Mouse (Mus musculus) heart, adult 10 weeks (tissue): ENCODE data around the gene Ntn4. TPM values are rescaled to one million over a fixed set of nuclear protein-coding genes. Genes with fewer than 3 reads are reported as not detected.

Experiments
- polyA plus RNA-seq: library from polyadenylated mRNA; stranded (reverse); fragments of 350-450 nt; fragmentation: Illumina TruSeq; extraction: RNeasy Lipid Tissue Mini Kit (QIAGEN cat#74804); gene quantifications from one replicate; pipeline ENCODE4 v1.2.3, GENCODE M21; 2014; ENCODE audit warnings: low read depth, low replicate concordance

Gene Ntn4
- 10.1 TPM for polyA plus RNA-seq

DNA sequence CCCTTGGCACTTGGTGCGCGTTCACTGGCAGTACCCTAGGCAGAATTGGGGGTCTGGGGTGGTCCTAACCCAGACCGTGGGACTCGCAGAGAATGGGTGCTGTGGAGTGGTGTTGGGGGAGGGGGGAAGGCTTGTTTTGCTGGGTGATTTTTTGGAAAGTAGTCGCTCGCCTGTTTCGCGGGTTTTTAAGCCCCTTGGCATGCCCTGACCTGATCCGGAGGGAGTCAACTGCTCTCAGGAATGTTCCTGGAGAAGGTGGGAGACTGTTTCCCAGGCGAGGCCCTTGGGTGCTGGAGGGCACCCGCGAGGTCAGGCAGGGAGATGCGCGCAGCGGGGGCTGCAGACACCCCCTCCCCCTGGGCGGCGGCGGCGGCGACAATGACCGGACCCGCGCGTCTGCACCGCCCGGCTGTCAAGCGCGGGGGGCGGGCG, at the start of gene Ntn4:
Gene Ntn4, plus strand, starts transcription at position 161 of the 432 bp plus-strand sequence.

Other genes with a start within 250 kb of the Ntn4 start
- gene Lta4h, start 187.3 kb upstream of the Ntn4 start, polyA plus RNA-seq = 49.6 TPM
- gene Hal, start 151.9 kb upstream of the Ntn4 start, polyA plus RNA-seq = 0.10 TPM
- gene Amdhd1, start 100.6 kb upstream of the Ntn4 start, polyA plus RNA-seq = not detected
- gene Ccdc38, start 100.0 kb upstream of the Ntn4 start, polyA plus RNA-seq = not detected
- 35.7 TPM for gene Snrpf, start 51.0 kb upstream of the Ntn4 start, polyA plus RNA-seq
- gene Usp44, start 190.9 kb downstream of the Ntn4 start, polyA plus RNA-seq = not detected